Mouse (Mus musculus) cerebellum, postnatal 4 days (tissue): ENCODE measurements at regions not wholly inside any gene's neighbourhood (a gene's known extent, or its start where the extent isn't known, plus 50 kb on each side); places are given as distances from the start of the nearest gene placed in this dataset.

Experiments
- DNase-seq, 2 experiments: peaks; one replicate each; pipeline ENCODE4 v3.0.0; 2022; ENCODE audit warnings: low spot score in 2 of 2, mixed read lengths in 1 of 2

- no peak for DNase-seq
Measured at GRCm38 (mm10) chr2:137821344-137821916, 434.9 kb upstream of the Btbd3 start.

DNA sequence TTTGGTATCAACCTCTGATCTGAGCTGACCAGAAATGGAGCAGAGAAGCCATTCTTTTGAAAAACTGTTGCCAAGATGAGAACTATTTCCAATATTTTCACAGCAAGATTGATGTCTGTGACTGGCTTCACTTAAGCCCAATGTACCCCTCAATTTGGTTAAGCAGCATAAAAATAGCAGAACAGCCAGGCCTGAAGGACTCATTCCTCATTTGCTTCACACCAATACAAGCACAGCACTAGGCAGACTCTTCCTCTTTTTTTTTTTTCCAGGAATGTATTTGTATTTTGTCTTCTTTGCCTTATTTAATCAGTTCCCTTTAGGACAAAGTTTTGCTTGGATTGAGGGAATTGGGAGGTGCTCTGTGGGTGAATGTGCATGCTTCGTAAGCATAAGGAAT lies 441.4 kb upstream of the Btbd3 start:
- no peak for DNase-seq

- DNase-seq: peak in 1 of 2 experiments; percentile 1
Measured at GRCm38 (mm10) chr2:137808401-137809230, 447.7 kb upstream of the Btbd3 start.

- no peak for DNase-seq
Measured at GRCm38 (mm10) chr2:137807594-137808295, 448.6 kb upstream of the Btbd3 start.

- DNase-seq: no peak
Measured at GRCm38 (mm10) chr2:137794841-137795240, 461.5 kb upstream of the Btbd3 start.

GRCm38 (mm10) chr2:137784091-137784490 lies 472.3 kb upstream of the Btbd3 start:
- no peak for DNase-seq

DNA sequence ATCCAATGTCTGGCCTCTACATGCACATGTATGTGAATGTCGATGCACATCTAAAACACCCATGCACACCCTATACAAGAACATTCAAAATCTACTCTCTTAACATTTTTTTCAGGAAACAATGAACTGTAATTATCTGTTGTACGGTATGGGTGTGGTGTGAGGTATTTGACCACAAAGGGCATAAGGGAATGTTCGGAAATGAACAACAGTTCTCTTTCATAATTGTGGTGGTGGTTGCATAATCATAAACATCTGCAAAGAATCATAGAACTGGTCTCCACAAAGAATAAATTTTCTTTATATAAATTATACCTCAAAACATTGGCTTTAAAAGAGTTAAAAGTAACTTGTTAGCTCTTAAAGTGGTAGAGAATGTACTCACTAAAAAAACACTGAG lies 478.9 kb upstream of the Btbd3 start:
- DNase-seq: no peak

- DNase-seq: no peak
Measured at GRCm38 (mm10) chr2:137764785-137765184, 491.6 kb upstream of the Btbd3 start.

GRCm38 (mm10) chr2:137759455-137759854 lies 496.9 kb upstream of the Btbd3 start:
- DNase-seq: no peak

- DNase-seq: no peak
Measured at GRCm38 (mm10) chr2:137758389-137758788, 498.0 kb upstream of the Btbd3 start.

DNA sequence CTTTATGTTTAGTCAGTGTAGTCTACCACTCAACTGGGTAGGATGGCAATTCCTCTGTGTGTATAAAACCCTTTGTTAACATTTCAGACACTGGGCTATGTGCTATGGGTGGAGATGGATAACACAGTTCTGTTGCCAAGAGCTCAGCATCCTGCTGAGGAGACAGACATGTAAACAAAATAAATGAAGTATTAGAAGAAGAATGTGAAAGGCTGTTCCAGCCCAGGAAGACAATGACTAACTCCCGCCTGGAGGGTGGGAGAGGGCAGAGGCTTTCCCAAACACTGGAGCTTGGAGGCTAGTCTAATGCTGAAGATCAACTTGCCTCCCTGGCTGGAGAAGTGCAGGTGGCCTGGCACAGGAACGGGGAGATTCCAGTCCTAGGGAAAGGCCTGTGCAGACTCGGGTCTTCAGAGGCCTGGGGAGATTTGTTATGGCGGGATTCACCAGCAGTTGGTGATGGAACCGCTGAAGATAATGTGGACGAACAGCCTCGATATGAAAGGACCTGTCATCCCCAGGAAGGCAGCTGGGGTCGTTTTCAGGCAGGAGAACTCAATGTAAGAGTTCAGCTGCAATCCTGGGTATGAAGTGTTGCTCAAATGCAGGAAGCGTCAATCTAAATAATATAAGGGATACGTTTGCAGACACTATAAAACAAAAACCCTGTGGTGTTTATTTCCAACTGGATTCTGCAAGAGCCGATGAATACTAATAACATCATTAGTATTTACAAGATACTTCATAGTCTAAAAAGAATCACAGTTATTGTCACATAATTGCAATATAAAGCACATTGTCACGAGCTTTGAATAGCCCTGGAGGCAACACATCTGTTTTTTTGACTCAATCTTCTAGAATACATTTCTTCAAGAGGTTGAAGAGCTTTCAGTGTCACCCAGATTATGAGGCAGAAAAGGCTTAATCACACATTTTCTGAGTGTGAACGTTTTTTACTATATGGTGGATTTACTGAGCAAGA lies 498.8 kb upstream of the Btbd3 start:
- DNase-seq: no peak

DNA sequence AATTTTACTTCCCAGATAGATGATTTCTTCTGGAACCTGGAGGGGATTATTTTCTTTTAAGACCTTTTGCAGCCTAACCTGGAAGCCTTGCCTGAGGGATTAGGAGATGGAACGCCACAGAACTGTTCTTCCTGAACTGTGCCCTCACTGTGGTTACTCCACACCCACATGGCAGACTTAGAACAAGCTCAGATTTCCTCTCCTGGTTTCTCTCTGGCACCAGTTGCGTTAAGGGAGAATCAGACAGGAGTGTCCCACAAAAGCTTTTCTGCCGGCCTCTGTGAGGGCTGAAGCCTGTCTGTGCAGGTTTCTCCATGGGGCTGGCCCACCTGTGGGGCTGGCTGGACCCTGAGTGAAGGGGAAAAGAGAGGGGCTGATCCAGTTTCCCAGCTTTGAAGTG lies 500.1 kb upstream of the Btbd3 start:
- no peak for DNase-seq

GRCm38 (mm10) chr2:137754481-137754880 lies 501.9 kb upstream of the Btbd3 start:
- no peak for DNase-seq

DNA sequence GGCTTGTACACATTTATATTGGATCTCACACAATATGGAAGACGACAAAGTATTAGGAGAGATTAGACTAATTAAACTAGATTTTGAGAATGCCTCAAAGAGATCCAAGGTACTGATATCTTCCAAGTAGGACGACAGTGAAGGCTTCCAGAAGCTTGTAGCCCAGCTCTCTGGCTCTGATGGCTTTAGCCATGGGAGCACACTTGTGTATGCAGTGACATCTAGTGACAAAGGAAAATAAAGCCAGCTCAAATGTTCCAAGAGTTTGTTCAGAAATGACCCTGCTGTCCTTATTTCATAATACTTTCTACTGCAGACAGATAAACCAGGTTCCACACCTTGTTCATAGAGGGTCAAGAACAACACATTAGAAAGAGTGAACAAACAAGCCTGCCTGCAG lies 524.0 kb upstream of the Btbd3 start:
- DNase-seq: no peak

GRCm38 (mm10) chr2:137730472-137730931 lies 525.9 kb upstream of the Btbd3 start:
- no peak for DNase-seq

DNA sequence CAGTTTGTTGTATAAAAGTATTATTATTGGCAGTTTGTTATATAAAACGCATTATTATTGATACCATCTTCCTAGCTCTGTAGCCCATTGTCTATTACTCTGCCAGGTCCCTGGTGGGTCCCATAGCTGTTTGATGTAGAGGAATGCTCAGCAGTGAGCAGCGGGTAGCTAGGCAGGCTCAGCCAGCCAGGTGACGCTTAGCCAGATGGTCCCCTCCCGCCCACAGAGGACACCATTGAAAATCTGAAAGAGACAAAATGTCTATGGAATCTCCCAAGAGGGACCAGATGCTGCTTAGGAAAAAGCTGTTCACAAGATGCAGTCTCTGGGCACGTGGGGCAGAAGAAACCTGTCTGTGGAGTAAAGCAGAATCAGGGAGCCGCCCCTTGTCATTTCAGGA lies 526.5 kb upstream of the Btbd3 start:
- no peak for DNase-seq

DNA sequence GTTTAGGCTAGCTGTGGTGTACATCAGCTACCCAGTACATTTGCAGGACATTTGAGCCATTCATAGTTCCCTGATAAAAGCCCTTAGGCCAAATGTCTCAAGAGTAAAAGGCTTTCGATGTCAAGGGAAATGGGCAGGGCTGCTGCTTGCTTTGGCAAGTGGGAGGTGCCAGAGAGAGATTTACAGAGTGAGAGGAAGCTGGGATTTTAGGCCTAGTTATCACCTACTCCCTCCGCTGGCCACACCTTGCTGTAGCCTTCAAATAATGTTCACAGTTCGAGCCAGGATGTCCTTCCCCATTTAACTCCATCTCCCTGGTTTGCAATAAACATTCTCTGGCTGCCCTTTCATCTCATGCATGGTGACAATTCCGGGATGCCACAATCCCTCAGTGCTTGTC lies 527.2 kb upstream of the Btbd3 start:
- DNase-seq: no peak

GRCm38 (mm10) chr2:137723651-137724050 lies 532.7 kb upstream of the Btbd3 start:
- DNase-seq: no peak

GRCm38 (mm10) chr2:137721767-137722424 lies 534.5 kb upstream of the Btbd3 start:
- DNase-seq: no peak

GRCm38 (mm10) chr2:137715891-137716290 lies 540.5 kb upstream of the Btbd3 start:
- no peak for DNase-seq

- DNase-seq: no peak
Measured at GRCm38 (mm10) chr2:137706528-137706988, 549.8 kb upstream of the Btbd3 start.
